Mouse (Mus musculus) left cerebral cortex, adult 8-10 months (tissue): ENCODE data around the gene Ncapd2. TPM values are rescaled to one million over a fixed set of nuclear protein-coding genes. Genes with fewer than 3 reads are reported as not detected.

Experiments used
- microRNA-seq, 2 experiments: library from miRNA; unstranded; fragments of <30 nt; microRNA quantifications; one replicate each; pipeline ENCODE4 v1.2.0; 2022
- total RNA-seq, 4 experiments: library from RNA; stranded (reverse); gene quantifications; 2 replicates each; pipeline ENCODE4 v1.2.4; 2022

The Ncapd2 gene
- total RNA-seq, 4 experiments from 2014 or later = 25.9 to 32.9 (median 30.5) TPM

Small RNA genes lying within 50 kb of the gene (microRNA-seq; reads per million reads assigned to microRNA genes)
- 0.66 to 0.84 reads per million in 2 experiments for gene Mir3098
- 0 reads per million in 2 experiments for gene Mir8113

Other genes starting within 250 kb of the Ncapd2 start
- 100 to 1,000 TPM; 154 to 177 (median 165) TPM for gene Cops7a, start 226.2 kb downstream of the Ncapd2 start, total RNA-seq
- gene Pianp, start 195.0 kb downstream of the Ncapd2 start, total RNA-seq = 100 to 1,000 TPM; 146 to 232 (median 185) TPM
- gene Zfp384, start 182.6 kb downstream of the Ncapd2 start, total RNA-seq = 10 to 100 TPM; 36.8 to 48.5 (median 40.5) TPM
- gene Ing4, start 151.9 kb downstream of the Ncapd2 start, total RNA-seq = 10 to 100 TPM; 52.5 to 59.2 (median 54.2) TPM
- 10 to 100 TPM in 2 of 4 experiments, 1 to 10 TPM in 2; 8.6 to 12.1 (median 10.1) TPM for gene Acrbp, start 142.0 kb downstream of the Ncapd2 start, total RNA-seq
- gene Lpar5, start 123.8 kb downstream of the Ncapd2 start, total RNA-seq = 1 to 10 TPM in 2 of 4 experiments, under 1 TPM in 2; 0.44 to 1.9 (median 0.82) TPM
- gene Chd4, start 95.7 kb downstream of the Ncapd2 start, total RNA-seq = 100 to 1,000 TPM; 161 to 176 (median 173) TPM
- 10 to 100 TPM; 25.4 to 28.2 (median 27.2) TPM for gene Nop2, start 59.8 kb downstream of the Ncapd2 start, total RNA-seq
- 10 to 100 TPM; 62.0 to 68.5 (median 66.4) TPM for gene Iffo1, start 46.5 kb downstream of the Ncapd2 start, total RNA-seq
- gene Gapdh, start 25.2 kb downstream of the Ncapd2 start, total RNA-seq = 1,000 to 10,000 TPM; 2,585 to 3,221 (median 2,921) TPM
- gene Mrpl51, start 100 bp upstream of the Ncapd2 start, total RNA-seq = 10 to 100 TPM; 74.9 to 79.0 (median 77.2) TPM
- gene Vamp1, start 23.9 kb upstream of the Ncapd2 start, total RNA-seq = 100 to 1,000 TPM; 127 to 156 (median 131) TPM
- gene Tapbpl, start 40.2 kb upstream of the Ncapd2 start, total RNA-seq = 1 to 10 TPM; 4.3 to 7.0 (median 6.4) TPM
- under 1 TPM in 1 of 4 experiments, not detected in 3; 0.32 TPM for gene Cd27, start 45.3 kb upstream of the Ncapd2 start, total RNA-seq
- not detected for gene Tuba3a, start 94.3 kb upstream of the Ncapd2 start, total RNA-seq
- 10 to 100 TPM in 2 of 4 experiments, 1 to 10 TPM in 2; 7.7 to 11.9 (median 10.3) TPM for gene Ltbr, start 122.2 kb upstream of the Ncapd2 start, total RNA-seq
- 1 to 10 TPM; 2.6 to 3.7 (median 3.1) TPM for gene Scnn1a, start 129.0 kb upstream of the Ncapd2 start, total RNA-seq
- gene Tnfrsf1a, start 157.7 kb upstream of the Ncapd2 start, total RNA-seq = 10 to 100 TPM; 12.8 to 23.2 (median 16.7) TPM
- gene Plekhg6, start 189.1 kb upstream of the Ncapd2 start, total RNA-seq = under 1 TPM; 0.28 to 0.71 (median 0.40) TPM